Mouse (Mus musculus) neural tube, embryonic 13.5 days (tissue): ENCODE data around the gene Cct8. TPM values are rescaled to one million over a fixed set of nuclear protein-coding genes. Genes with fewer than 3 reads are reported as not detected.
A peak's percentile ranks its signal among the peaks of the same experiment; 100 is the strongest.

Experiments used
- ATAC-seq: fragments of 200-750 bp; cut with Nextera tagmentation; 2 replicates; pipeline ENCODE4 v1.8.0; 2017; ENCODE audit warnings: low read depth, mild to moderate bottlenecking, moderate TSS enrichment, moderate library complexity
- H3K27ac ChIP-seq: fragments of 300-500 bp; sonication (generic); replicated peaks from 2 replicates; pipeline ENCODE4 v1.5.1; 2015; ENCODE audit warnings: moderate library complexity, mild to moderate bottlenecking, inconsistent platforms
- H3K27me3 ChIP-seq: fragments of 300-500 bp; sonication (generic); 2 replicates; pipeline ENCODE4 v1.6.1; 2015; ENCODE audit warnings: mild to moderate bottlenecking, inconsistent platforms
- H3K36me3 ChIP-seq: fragments of 300-500 bp; sonication (generic); 2 replicates; pipeline ENCODE4 v1.6.1; 2015; ENCODE audit warnings: mild to moderate bottlenecking, inconsistent platforms
- H3K4me1 ChIP-seq: fragments of 300-500 bp; sonication (generic); replicated peaks from 2 replicates; pipeline ENCODE4 v1.6.1; 2015; ENCODE audit warnings: inconsistent platforms
- H3K4me2 ChIP-seq: fragments of 300-500 bp; sonication (generic); 2 replicates; pipeline ENCODE4 v1.6.1; 2015; ENCODE audit warnings: inconsistent platforms, mild to moderate bottlenecking, moderate library complexity
- H3K4me3 ChIP-seq: fragments of 300-500 bp; sonication (generic); 2 replicates; pipeline ENCODE4 v1.5.1; 2015; ENCODE audit warnings: mild to moderate bottlenecking, inconsistent platforms
- H3K9ac ChIP-seq: fragments of 300-500 bp; sonication (generic); 2 replicates; pipeline ENCODE4 v1.6.1; 2015; ENCODE audit warnings: moderate library complexity, mild to moderate bottlenecking, inconsistent platforms
- H3K9me3 ChIP-seq: fragments of 300-500 bp; sonication (generic); 2 replicates; pipeline ENCODE4 v1.6.1; 2016; ENCODE audit warnings: inconsistent platforms
- WGBS: fragments of 180-500 bp; shearing (Covaris S2); methylation state at CpG from one replicate; pipeline ENCODE4 v1.1.7; 2015; 5-methylcytosine and 5-hydroxymethylcytosine counted together
- polyA plus RNA-seq: library from polyadenylated mRNA; unstranded; fragments of >200 nt; fragmentation: Nextera tagmentation; extraction: Ambion mirVana; gene quantifications from 2 replicates; pipeline ENCODE4 v1.2.1, GENCODE M21; 2015

Cct8 gene
- 444 and 449 TPM in 2 replicates for polyA plus RNA-seq

GRCm38 (mm10) chr16:87495716-87496447, at the start of gene Cct8:
Cct8 (minus strand) TSS chr16:87495873.
- under 1% methylated on average over 48 of the region's 48 CpGs for WGBS
- Histone ChIP-seq H3K27me3 (no peaks in the 10 kb centered on the region), H3K36me3 (peaks cover 33% of the 10 kb centered on the region), H3K4me3 (peak within 1 kb of the TSS; percentile 94), H3K27ac (peak within 1 kb of the TSS; percentile 90), H3K9me3 (no peaks in the 10 kb centered on the region), H3K4me1 (peaks cover 25% of the 10 kb centered on the region), H3K4me2 (peak within 1 kb of the TSS; percentile 81), H3K9ac (peak within 1 kb of the TSS; percentile 98)
- ATAC-seq: peak; percentile 96

DNA sequence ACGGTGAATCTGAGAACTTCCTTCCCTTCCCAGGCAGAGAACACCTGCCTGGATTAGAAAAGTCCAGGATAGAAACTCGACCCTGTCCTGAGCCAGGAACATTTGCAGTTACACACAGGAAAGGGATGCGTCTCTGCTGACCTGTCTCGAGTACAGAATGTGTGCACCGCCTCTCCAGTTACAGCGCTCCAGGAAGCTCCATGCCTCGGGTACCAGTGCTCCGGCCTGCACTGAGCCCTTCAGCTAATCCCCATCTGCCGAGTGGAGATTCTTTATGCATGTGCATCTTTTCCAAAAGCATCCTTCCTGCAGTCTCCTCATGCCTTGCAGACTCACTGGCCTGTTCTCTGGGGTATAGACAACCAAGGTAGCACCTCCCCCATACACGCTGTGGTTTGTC, 33.1 kb upstream of the Cct8 start:
- Histone ChIP-seq H3K9ac (no peak overlapping the region), H3K4me1 (0 out of 2 replicates have a peak, but pooled peaks cover 6% of the 10 kb centered on the region), H3K9me3 (no peaks in the 10 kb centered on the region), H3K4me3 (no peak overlapping the region), H3K27me3 (no peaks in the 10 kb centered on the region), H3K36me3 (no peaks in the 10 kb centered on the region), H3K27ac (no peak overlapping the region), H3K4me2 (no peak overlapping the region)
- whole genome bisulfite sequencing: 77% methylated on average over 10 of the region's 10 CpGs
- ATAC-seq: no peak

GRCm38 (mm10) chr16:87527553-87528249, 32.0 kb upstream of the Cct8 start:
- Histone ChIP-seq H3K4me2 (no peak overlapping the region), H3K36me3 (no peaks in the 10 kb centered on the region), H3K4me1 (0 out of 2 replicates have a peak, but pooled peaks cover 6% of the 10 kb centered on the region), H3K27ac (no peak overlapping the region), H3K9me3 (no peaks in the 10 kb centered on the region), H3K9ac (no peak overlapping the region), H3K27me3 (no peaks in the 10 kb centered on the region), H3K4me3 (no peak overlapping the region)
- 57% methylated on average over 8 of the region's 8 CpGs for WGBS
- 0 out of 2 replicates have a peak, but pooled peaks have one; percentile 15 for ATAC-seq

- H3K9me3 ChIP-seq: no peaks in the 10 kb centered on the region
- H3K4me2 ChIP-seq: no peak overlapping the region
- 92% methylated on average over 5 of the region's 5 CpGs for WGBS
- no peak for ATAC-seq
- no peak overlapping the region for H3K4me3 ChIP-seq
- H3K4me1 ChIP-seq: 0 out of 2 replicates have a peak, but pooled peaks cover 4% of the 10 kb centered on the region
- H3K9ac ChIP-seq: no peak overlapping the region
- H3K27ac ChIP-seq: no peak overlapping the region
- no peaks in the 10 kb centered on the region for H3K36me3 ChIP-seq
- no peaks in the 10 kb centered on the region for H3K27me3 ChIP-seq
Measured at GRCm38 (mm10) chr16:87524228-87524627, 28.6 kb upstream of the Cct8 start.

DNA sequence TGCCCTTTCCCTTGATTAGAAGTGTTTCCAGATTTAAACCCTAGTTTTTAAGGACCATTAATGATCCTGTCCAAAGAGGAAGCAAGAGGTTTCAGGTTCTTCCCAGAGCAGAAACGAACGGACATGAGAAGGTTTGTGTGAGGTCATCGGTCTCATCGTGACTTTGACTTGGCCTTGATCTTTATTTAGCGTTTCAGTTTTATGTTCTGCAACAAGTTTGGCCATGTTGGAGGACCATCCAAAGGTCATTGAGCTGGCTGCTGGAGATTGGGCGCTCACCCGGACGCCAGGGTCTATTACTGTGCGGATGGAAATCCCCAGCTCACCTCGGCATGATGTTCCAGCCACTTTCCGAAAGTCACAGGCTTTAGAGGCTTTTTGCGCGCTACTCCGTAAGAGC, 16.7 kb upstream of the Cct8 start:
- 91% methylated on average over 14 of the region's 14 CpGs for WGBS
- Histone ChIP-seq H3K9me3 (no peaks in the 10 kb centered on the region), H3K36me3 (no peaks in the 10 kb centered on the region), H3K4me2 (no peak overlapping the region), H3K27ac (no peak overlapping the region), H3K9ac (no peak overlapping the region), H3K4me1 (0 out of 2 replicates have a peak, but pooled peaks cover 2% of the 10 kb centered on the region), H3K4me3 (no peak overlapping the region), H3K27me3 (no peaks in the 10 kb centered on the region)
- ATAC-seq: no peak

DNA sequence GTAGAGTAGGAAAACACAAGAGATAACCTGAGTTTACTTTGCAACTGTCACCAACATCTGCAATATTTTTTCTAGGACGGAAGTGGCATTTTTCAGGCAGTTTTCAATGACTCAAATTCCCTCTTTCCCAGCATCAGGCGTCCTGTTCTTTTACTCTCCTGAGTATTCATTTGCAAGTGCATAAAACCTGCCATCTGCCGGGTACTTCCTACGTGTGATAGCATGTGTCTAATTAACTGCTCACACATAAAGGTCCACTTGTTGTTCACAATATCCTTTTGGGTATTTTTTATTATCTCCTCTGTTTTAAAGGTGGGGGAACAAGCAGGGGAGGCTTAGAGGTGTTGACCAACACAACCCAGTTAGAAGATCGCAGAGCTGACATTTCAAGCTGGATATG, 16.0 kb upstream of the Cct8 start:
- no peaks in the 10 kb centered on the region for H3K36me3 ChIP-seq
- H3K4me1 ChIP-seq: 0 out of 2 replicates have a peak, but pooled peaks cover 3% of the 10 kb centered on the region
- no peaks in the 10 kb centered on the region for H3K9me3 ChIP-seq
- no peaks in the 10 kb centered on the region for H3K27me3 ChIP-seq
- H3K4me2 ChIP-seq: no peak overlapping the region
- ATAC-seq: no peak
- no peak overlapping the region for H3K27ac ChIP-seq
- H3K4me3 ChIP-seq: no peak overlapping the region
- WGBS: 63% methylated on average over 5 of the region's 5 CpGs
- no peak overlapping the region for H3K9ac ChIP-seq

DNA sequence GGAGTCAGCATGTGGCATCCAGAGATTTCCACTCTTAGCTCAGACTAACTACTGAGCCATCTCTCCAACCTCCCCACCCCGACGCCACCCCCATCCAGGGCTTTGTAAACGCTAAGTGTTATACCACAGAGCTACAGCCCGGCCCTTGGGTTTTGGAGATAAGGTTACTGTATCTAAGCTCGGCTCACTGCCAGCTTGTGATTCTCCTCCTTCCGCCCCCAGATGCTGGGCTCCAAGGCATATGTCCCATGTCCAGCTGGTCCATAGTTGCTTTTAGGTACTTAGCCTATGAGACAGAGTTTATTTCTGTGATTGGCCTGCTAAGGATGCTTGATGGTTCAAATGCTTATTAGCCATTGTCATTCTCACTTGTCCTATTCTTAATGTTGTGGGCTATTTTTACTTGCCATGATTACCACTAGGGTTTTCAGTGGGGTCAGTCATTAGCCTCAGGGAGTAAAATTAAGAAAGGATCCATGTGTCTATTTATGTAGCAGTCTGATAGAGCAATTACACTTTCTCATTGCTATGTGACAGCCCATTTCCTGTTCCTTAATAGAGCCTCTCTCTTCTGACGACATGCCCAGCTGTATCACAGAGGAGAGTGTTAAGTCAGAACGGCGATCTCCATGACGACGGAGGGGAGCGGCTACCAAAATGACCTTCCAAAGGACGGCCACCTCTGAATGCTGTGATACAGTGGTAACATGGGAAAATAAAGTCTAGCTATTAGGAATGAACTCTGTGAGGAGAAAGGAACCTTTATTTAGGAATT, 5.8 kb upstream of the Cct8 start:
- 53% methylated on average over 13 of the region's 13 CpGs for WGBS
- no peaks in the 10 kb centered on the region for H3K9me3 ChIP-seq
- no peak overlapping the region for H3K4me2 ChIP-seq
- no peaks in the 10 kb centered on the region for H3K36me3 ChIP-seq
- no peak for ATAC-seq
- no peak overlapping the region for H3K4me3 ChIP-seq
- peaks cover 15% of the 10 kb centered on the region for H3K4me1 ChIP-seq
- no peak overlapping the region for H3K9ac ChIP-seq
- no peaks in the 10 kb centered on the region for H3K27me3 ChIP-seq
- H3K27ac ChIP-seq: no peak overlapping the region

- no peak for ATAC-seq
- H3K4me3 ChIP-seq: no peak overlapping the region
- 61% methylated on average over 6 of the region's 6 CpGs for WGBS
Measured at GRCm38 (mm10) chr16:87499556-87499955, 3.9 kb upstream of the Cct8 start.

GRCm38 (mm10) chr16:87497171-87497570, 1.5 kb upstream of the Cct8 start:
- Histone ChIP-seq H3K4me3 (no peak overlapping the region), H3K9me3 (no peaks in the 10 kb centered on the region), H3K4me1 (peaks cover 33% of the 10 kb centered on the region), H3K27ac (no peak overlapping the region), H3K4me2 (no peak overlapping the region), H3K27me3 (no peaks in the 10 kb centered on the region), H3K36me3 (peaks cover 20% of the 10 kb centered on the region), H3K9ac (no peak overlapping the region; the same call in 1 of the 2 replicates)
- no peak for ATAC-seq
- 90% methylated on average over 6 of the region's 6 CpGs for WGBS

More at GRCm38 (mm10) chr16:87499556-87499955, 3.9 kb upstream of the Cct8 start:
- Histone ChIP-seq H3K9me3 (no peaks in the 10 kb centered on the region), H3K9ac (no peak overlapping the region; the same call in 1 of the 2 replicates), H3K4me2 (no peak overlapping the region), H3K4me1 (peaks cover 24% of the 10 kb centered on the region), H3K36me3 (no peaks in the 10 kb centered on the region), H3K27ac (no peak overlapping the region), H3K27me3 (no peaks in the 10 kb centered on the region)

DNA sequence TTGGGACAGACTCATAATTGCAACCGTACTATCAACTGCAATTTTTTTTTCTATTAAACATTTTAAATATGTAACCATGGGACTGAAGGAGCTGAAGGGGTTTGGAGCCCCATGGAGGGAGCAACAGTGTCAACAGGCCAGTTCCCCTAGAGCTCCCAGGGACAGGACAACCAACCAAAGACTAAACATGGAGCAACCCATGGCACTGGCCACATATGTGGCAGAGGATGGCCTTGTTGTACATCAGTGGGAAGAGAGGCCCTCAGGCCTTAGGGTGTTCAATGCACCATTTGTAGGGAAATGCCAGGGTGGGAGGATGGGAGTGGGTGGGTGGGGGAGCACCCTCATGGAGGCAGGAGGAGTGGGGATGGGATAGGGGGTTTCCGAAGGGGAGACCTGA, 1.1 kb upstream of the Cct8 start:
- H3K4me2 ChIP-seq: peak overlapping the region; percentile 74
- peak overlapping the region; percentile 94 for H3K4me3 ChIP-seq
- no peak for ATAC-seq
- H3K27ac ChIP-seq: no peak overlapping the region
- peaks cover 25% of the 10 kb centered on the region for H3K36me3 ChIP-seq
- peaks cover 32% of the 10 kb centered on the region for H3K4me1 ChIP-seq
- peak overlapping the region; percentile 82; the same call in 1 of the 2 replicates for H3K9ac ChIP-seq
- 91% methylated on average over 2 of the region's 2 CpGs for WGBS
- no peaks in the 10 kb centered on the region for H3K27me3 ChIP-seq
- H3K9me3 ChIP-seq: no peaks in the 10 kb centered on the region

GRCm38 (mm10) chr16:87494955-87495655, 568 bp downstream of the Cct8 start:
- Histone ChIP-seq H3K27me3 (no peaks in the 10 kb centered on the region), H3K4me2 (peak overlapping the region; percentile 81), H3K27ac (peak overlapping the region; percentile 90), H3K4me1 (peaks cover 25% of the 10 kb centered on the region), H3K9me3 (no peaks in the 10 kb centered on the region), H3K36me3 (peaks cover 41% of the 10 kb centered on the region), H3K9ac (peak overlapping the region; percentile 98), H3K4me3 (peak overlapping the region; percentile 94)
- 1% methylated on average over 39 of the region's 39 CpGs for WGBS
- ATAC-seq: no peak; the same call in 1 of the 2 replicates
